Mouse (Mus musculus) bone marrow macrophage, adult 2 months (primary cell): ENCODE results near the gene Sh2d7.

Experiments
- CTCF ChIP-seq: IDR thresholded peaks from 2 replicates; pipeline ENCODE4 v1.5.1; 2012; ENCODE audit warnings: low read depth, mild to moderate bottlenecking, low read length, moderate library complexity
- POLR2A ChIP-seq: IDR thresholded peaks from 2 replicates; pipeline ENCODE4 v1.6.1; 2012; ENCODE audit warnings: mild to moderate bottlenecking, low read depth, low read length, borderline replicate concordance

GRCm38 (mm10) chr9:54585839-54586198 is 47.0 kb downstream of the Sh2d7 start:
- TF ChIP-seq CTCF (no peak), POLR2A (no peak)
